Mouse (Mus musculus) testis, postnatal 10 days (tissue): ENCODE data around the gene Ick.
"Not testable (repeated sequence)": the region's sequence is repeated elsewhere in the genome, so short reads cannot be mapped to it uniquely, and the experiment has no call there.

ENCODE experiments used
- DNase-seq: peaks from one replicate; pipeline ENCODE4 v3.0.0; 2021; ENCODE audit warnings: low spot score

Ick gene

GRCm38 (mm10) chr9:78108796-78109239 lies at the start of gene Ick, which contains the start of gene Fbxo9:
TSS of gene Ick (plus strand) at chr9:78109192.
TSS of gene Fbxo9 (minus strand) at chr9:78109065.
- DNase-seq = peak; percentile 82

GRCm38 (mm10) chr9:78059525-78060120 lies 49.4 kb upstream of the Ick start:
- DNase-seq = no peak

- no peak for DNase-seq
Observed at GRCm38 (mm10) chr9:78062392-78062791, 46.6 kb upstream of the Ick start.

DNA sequence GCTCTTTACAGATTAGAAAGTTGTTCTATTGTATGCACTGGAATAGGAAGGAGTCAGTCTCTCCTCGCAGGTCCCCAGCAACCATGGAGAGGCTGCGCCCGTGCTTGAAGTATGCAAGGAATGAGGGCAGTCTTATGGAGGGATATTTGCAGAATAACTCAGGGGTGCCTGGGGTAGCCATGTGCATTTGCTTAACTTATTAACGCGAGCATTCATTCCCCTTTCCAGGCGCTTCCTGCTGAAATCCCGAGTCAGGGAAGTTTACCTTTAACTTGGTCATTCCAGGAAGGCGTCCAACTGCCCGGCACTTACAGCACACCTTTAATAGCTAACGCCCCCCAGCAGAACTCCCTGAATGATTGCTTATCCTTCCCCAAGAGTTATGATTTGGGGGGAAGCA lies 44.9 kb upstream of the Ick start:
- DNase-seq = no peak

- no peak for DNase-seq
Observed at GRCm38 (mm10) chr9:78070496-78070895, 38.5 kb upstream of the Ick start.

DNA sequence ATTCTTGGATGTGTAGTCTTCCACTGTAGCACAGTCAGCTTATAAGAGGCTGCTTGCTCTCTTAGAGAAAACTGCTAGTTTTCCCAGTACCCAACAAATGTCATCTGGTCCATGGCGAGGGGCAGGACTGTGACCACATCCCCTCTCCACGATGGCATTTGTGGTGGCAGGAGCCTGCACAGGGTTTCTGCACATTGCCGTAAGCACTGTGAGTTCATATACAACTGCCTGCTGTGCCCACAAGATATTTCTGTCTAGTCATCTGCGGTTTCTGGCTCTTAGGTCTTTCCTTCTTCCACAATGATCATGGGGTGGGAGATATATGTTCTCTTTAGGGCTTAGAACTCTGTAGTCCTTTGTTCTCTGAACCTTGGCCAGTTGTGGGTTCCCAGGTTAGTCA lies 37.4 kb upstream of the Ick start:
- no peak for DNase-seq

DNA sequence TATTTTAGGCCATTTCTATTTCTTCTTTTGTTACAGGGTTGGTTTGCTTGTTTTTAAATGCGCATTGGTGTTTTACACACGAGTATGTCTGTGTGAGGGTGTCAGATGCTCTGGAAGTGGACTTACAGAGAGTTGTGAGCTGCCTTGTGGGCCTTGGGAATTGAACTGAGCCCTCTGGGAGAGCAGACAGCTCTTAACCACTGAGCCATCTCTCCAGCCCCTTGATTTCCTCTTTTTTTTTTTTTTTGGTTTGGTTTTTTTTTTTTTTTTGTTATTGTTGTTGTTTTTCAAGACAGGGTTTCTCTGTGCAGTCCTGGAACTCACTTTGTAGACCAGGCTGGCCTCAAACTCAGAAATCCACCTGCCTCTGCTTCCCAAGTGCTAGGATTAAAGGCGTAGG lies 35.7 kb upstream of the Ick start:
- DNase-seq = not testable (repeated sequence)

DNA sequence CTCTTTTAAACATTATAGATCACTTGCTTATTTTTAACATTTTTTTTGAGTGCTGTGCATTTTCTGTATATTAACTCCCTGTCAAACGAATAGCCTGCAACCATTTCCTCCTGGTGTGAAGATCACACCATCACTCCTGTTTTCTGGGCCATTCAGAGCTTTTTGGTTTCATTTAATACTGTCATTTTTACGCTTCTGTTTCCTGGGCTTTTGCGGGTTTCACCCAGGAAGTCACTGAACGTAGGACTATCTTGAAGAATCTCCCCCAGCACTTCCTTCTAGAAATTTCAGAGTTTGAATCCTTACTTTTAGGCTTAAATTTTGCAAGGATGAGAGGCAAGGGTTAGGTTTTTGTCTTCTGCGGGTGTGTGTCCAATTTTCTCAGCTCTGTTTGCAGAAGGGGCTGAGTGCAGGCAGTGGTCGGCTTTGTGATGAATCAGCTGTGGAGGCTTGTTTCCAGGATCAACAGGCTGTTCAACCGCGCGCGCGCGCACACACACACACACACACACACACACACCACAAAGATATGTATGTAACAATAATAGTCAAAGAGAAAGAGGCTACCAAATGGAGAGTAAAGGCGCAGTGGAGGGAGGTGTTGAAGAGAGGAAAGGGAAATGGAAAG lies 35.2 kb upstream of the Ick start:
- DNase-seq = no peak

- DNase-seq = no peak
Observed at GRCm38 (mm10) chr9:78075256-78075655, 33.7 kb upstream of the Ick start.

GRCm38 (mm10) chr9:78078240-78078639 lies 30.8 kb upstream of the Ick start:
- DNase-seq = no peak

DNA sequence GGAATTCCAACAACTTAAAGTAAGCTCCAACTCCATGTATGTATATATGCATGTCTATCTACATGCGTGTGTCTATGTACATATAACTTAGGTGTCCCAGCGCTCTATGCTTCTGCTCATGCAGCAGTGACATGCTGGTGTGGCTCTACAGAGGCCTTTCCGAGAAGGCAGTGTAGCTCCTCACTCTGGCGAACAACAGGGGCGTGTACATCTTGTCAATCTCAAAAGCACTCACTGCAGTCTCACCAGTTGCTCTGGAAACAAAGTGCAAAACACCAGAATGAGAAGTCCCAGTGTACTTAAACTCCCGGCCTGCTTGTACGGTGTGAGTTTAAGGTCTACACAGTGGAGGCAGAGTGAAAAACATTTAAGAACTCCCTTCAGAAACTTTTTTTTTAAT lies 27.2 kb upstream of the Ick start:
- DNase-seq = no peak

DNA sequence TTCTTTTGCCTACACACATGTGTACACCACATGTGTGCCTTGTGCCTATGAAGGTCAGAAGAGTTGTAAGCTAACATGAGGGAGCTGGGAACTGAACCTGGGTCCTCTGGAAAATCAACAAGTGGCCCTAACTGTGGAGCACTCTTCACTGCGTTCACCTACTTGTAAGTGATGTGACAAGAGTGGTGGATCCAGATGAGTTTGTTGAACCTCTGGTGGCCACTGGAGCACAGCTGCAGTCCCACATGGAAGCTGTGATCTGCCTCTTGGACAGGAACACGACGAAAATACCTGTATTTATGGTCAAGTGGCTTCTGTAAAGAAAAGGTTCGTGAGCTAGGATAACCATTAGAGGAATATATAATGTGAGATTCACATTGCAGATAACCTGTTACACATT lies 24.7 kb upstream of the Ick start:
- no peak for DNase-seq

GRCm38 (mm10) chr9:78085722-78086287 lies 23.2 kb upstream of the Ick start:
- no peak for DNase-seq

DNA sequence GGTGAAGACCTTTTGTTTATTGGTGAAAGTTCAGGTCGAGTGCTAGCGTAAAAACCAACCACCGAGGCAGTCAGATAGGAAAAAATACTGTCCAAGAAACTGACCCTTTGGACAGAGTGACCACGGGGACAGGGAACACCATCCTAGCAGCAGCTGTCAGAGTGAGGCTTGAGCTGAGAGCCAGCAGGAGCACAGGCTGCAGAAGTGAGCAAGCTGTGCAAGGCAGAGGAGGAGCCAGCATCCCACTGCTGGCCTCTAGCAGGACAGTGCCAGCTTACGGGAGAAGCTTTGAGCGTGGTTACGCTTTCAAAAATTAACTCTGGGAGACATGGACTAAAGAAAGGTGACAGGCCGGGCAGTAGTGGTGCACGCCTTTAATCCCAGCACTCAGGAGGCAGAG lies 21.2 kb upstream of the Ick start:
- DNase-seq = no peak

- no peak for DNase-seq
Observed at GRCm38 (mm10) chr9:78088521-78088920, 20.5 kb upstream of the Ick start.

GRCm38 (mm10) chr9:78088971-78089370 lies 20.0 kb upstream of the Ick start:
- no peak for DNase-seq

DNA sequence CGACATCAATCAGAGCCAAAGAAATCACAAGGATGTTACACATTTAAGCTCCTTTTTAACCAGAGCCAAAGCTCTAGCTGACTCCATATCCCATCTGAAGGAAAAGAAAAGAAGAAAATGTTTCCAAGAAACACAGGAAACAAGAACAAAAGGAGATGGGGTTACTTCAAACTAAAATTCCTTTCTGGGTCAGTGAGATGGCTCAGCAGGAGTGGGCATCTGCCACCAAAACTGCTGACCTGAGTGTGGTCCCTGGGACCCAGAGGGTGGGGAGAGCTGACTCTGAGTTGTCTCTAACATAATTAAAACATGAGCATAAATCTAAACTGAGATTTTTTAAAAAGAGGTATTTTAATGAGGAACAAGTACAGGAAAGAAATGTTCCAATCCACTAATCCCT lies 19.1 kb upstream of the Ick start:
- DNase-seq = no peak

DNA sequence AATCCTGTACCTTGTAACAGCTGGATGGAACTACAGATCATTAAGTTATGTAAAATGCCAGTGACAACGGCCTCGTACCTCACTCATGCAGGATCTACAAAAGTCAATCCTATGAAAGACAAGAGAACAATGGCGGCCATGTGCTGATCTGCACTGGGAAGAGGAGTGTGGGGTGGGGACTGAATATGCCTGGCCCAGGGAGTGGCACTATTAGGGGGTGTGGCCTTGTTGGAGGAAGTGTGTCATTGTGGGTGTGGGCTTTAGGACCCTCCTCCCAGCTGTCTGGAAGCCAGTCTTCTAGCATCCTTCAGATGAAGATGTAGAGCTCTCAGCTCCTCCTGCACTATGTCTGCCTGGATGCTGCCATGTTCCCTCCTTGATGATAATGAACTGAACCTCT lies 18.4 kb upstream of the Ick start:
- no peak for DNase-seq

- no peak for DNase-seq
Observed at GRCm38 (mm10) chr9:78095686-78096085, 13.3 kb upstream of the Ick start.

DNA sequence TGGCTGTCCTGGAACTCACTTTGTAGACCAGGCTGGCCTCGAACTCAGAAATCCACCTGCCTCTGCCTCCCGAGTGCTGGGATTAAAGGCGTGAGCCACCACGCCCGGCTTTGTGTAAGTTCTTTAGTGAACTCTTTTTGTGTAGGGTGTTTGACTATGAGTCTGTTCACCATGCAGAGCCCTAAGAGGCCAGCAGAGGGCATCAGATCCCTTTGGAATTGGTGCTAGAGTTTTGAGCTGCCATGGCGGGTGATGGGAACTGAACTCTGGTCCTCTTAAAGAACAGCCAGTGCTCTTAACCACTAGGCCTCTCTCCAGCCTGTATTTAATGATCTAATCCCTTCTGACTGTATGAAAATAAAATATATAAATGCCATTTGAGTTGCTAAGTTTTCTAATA lies 12.6 kb upstream of the Ick start:
- no peak for DNase-seq

DNA sequence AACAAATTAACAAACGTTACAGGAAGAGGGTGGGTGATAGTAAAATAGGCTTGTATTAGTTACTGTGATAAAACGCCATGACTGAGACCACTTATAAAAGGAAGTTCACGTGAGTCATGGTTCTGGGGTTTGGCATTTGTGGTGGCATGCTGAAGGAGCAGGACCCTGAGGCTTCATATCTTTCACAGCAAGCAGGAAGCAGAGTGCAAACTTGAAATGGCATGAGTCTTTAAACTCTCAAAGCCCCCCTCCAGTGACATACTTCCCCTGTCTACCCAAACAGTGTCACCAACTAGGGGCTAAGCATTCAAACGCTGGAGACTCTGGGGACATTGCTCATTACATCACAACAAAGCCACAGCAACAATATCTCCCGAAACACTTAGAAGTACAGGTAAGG lies 8.0 kb upstream of the Ick start:
- DNase-seq = no peak

DNA sequence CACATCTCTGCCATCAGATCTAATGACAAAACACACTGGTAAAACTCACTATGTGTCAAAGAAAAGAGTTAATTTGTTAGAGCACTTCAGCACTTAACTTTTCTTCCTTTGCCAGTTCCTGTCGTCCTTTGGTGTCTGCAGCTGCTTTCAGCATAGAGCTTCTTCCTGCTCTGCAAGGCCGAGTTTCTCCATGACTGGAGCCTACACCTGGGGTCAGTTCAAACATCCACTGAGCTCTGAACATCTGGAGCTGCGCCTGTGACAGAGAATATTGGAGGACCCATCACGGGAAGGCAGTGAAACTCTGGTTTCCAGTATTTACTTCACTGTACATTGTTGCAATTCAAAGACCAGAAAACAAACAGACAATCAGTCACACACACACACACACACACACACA lies 7.6 kb upstream of the Ick start:
- DNase-seq = no peak

DNA sequence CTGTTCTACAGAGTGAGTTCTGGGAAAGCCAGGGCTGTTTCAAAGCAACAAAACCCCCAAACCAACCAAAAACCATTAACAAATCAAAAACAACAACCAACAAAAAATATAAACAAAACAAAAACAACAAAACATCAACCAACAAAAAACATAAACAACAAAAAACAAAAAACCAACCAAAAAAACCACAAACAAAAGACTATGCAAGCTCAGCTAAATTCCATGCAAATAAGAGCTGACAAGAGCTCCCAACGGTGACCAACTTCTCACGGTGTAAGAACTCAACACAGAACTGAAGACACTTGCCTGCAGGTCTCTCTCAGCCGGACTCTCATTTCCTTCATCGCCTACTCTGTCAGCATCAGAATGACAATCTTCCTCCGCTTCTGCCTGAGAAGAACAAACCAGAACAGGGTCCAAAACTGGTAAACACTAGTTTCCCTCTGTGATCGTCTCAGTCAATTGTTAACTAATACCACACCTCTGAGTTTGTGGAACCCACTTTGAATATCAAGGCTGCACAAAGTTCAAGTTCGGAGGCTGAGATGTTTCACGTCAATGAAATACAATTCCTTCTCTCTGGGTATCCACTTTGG lies 4.9 kb upstream of the Ick start:
- no peak for DNase-seq
